Mouse (Mus musculus): Measurements from ENCODE around the gene H2-D1.

The H2-D1 gene

DNA sequence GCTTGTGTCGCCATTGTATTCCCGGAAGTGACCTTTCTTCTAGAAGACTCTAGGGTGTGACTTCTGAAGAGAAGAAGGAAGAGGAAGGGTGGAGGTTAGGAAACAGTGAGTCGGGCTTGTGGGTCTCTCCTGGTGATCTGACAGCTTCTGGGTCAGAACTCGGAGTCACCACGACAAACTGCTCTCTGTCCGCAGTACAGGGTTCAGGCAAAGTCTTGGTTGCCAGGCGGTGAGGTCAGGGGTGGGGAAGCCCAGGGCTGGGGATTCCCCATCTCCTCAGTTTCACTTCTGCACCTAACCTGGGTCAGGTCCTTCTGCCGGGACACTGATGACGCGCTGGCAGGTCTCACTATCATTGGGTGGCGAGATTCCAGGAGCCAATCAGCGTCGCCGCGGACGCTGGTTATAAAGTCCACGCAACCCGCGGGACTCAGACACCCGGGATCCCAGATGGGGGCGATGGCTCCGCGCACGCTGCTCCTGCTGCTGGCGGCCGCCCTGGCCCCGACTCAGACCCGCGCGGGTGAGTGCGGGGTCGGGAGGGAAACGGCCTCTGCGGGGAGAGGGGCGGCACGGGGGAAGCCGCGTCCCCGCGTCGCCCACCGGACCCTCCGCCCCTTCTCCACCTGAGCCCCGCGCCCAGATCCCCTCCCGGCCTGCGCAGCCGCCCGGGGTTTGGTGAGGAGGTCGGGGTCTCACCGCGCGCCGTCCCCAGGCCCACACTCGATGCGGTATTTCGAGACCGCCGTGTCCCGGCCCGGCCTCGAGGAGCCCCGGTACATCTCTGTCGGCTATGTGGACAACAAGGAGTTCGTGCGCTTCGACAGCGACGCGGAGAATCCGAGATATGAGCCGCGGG is at the start of gene H2-D1:
TSS of gene H2-D1 (plus strand) at position 67 of the 859 bp plus-strand sequence.
- peak; percentile 90 for DNase-seq

- no peak for DNase-seq
These were observed 49.5 kb upstream of the H2-D1 start for GRCm38 (mm10) chr17:35213071-35213470.

DNA sequence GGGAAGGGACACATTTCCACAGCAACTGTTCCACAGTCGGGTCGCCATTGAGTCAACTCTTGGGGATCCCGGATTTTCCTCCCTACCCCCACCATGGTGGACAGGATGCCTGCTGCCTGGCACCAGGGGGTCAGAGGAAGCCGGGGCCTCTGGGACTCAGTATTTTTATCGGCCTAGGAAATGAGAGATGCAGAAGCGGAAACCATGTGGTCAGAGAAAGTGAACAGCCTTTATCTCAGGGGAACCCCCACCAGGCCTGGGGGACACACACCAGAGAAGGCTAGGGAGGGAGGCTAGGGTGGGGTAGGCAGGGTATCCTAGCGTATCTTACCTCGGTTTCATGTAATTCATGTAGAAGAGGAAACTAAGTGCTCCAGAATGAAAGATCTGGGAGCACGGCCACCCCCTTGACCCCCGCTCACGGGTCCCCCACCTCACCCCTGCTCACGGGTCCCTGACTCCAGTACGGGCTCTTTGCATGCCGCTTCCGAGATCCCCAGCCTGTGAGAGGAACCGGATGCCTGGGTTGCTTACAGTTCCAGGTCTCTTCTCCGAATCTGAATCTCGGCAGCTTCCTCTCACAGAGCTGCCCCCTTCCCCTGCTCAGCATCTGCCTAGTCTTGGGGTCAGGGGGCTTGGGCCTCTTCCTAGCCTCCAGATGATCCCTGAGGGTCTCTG is 43.9 kb upstream of the H2-D1 start:
- DNase-seq: no peak

DNA sequence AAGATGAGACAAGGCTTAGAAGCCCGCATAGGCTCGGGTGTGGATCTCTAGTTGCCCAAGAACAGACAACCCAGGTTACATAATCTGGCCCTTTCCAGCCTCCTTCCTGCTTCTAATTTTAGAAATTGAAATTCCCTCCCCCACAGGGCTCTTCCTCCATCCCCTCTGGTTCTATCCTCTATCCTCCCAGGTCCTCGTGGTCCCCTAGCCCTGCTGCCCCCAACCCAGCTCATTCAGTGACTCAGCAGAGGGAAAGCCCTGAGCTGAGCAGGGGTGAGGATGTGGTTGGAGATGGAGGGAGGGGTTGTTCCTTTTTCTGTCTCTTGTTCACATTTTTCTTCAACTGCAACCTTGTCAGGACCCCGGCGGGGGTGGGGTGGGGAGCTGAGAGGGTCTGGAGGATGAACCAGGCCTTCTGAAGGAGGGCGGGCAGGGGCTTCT is 42.9 kb upstream of the H2-D1 start:
- DNase-seq: peak; percentile 13

DNA sequence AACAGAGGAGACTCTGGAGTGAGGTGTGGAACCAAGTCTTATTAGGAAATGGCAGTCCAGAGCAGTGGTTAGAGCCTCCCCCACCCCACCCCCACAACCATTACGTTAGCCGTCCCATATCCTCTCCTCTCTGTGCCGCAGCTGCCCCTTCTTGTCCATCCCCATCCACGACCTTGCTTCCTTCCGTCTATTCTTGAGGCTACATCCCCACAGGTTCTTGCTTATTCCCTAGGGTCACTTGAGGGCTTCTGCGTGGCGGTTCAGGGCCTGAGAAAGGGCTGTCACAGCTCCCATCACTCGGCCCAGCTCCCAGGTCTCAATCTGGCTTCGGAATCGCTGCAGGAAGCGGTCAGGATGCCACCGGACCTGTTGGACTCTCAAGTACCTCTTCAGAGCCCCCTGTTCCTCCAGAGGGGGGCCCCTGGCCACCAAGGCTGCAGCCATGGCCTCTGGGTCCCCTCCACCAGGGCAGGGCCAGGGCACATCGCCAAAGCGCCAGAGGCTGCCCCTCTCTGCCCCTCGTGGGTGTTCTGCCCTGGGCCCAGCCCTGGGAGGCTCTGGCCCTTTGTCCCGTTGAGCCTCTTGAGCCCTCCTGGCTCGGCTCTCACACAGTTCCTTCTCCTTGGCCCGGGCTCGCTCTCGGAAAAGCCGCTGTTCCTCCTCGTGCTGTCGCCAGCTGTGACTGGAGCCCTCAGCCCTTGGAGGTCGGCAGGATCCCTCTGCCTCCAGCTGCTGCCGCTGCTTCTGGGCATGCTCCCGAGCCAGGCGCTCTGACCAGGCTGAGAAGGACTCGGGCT is 42.2 kb upstream of the H2-D1 start, which contains the start of gene Gm16181:
TSS of gene Gm16181 (plus strand) at position 679 of the 797 bp plus-strand sequence.
- peak; percentile 12 for DNase-seq

DNA sequence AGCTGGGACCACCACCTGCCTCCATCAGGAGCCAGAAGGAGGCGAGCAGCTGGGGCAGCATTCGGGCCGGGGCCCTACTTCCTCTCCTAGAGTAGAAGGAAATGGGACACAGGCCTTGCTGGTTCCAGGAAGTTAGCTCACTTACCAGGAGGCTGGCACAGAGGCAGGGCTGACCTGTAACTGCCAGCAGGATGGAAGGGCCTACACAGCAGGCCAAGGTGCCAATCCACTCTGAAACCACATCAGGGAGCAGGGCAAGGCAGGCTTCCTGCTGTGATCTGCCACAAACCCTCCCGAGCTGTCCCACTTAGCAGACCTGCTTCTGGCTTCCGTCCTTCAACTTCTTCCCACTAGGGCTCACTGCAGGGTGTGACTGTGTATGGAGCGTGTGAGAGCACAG is 40.2 kb upstream of the H2-D1 start:
- DNase-seq: peak; percentile 14

DNA sequence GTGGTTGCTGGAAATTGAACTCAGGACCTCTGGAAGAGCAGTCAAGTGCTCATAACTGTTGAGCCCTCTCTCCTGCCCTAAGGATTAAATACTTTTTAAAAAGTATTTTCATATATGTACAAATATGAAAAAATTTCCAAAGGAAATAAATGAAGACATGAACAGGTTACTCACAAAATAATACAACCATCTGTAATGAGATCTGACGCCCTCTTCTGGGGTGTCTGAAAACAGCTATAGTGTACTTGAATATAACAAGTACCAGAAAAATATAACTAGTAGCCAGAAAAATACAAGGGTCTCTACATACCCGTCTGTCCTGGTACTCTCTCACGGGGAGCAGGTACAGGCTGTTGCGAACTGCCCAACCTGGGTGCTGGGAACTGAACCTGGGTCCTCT is 37.9 kb upstream of the H2-D1 start:
- no peak for DNase-seq

DNA sequence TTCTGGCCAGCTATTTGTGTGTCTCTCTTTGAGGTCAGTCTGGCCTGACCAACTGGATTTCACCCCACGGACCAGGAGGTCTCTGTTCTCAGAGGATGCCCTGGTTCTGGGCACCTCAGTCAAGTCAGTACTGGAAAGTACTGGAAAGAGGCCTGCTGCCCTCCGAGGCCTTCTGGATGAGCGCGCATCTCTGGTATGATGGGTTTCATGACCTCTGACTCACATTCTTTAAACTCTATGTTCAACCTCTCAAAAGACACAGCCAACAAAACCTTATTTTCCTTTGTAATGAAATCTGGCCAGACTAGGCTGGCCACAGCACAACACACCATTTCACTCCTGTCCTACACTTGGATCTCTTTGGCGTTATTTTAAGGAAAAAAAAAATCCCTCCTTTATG is 37.1 kb upstream of the H2-D1 start:
- no peak for DNase-seq

DNA sequence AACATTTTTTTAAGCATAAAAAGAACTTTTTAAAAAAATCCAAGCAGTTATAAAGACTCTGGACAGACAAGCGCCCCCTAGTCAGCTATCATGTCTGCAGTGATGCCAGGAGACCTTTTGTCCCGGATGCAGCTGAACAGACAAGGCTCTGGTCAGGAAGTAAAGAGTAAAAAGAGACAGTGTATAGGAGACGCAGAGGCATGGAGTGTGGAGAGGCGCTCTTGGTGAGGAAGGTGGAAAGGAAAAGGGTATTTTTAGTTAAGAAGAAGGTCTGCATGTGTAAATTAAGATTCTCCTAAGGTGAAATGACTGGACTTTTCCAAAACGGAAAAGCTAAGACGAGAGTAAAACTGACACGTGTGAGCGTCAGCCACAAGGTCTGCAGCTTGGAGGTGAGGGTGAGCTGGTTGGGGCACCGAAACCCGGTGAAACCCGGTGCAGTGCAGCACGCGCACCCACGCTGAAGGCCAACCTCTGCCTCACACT is 35.9 kb upstream of the H2-D1 start:
- DNase-seq: no peak

DNA sequence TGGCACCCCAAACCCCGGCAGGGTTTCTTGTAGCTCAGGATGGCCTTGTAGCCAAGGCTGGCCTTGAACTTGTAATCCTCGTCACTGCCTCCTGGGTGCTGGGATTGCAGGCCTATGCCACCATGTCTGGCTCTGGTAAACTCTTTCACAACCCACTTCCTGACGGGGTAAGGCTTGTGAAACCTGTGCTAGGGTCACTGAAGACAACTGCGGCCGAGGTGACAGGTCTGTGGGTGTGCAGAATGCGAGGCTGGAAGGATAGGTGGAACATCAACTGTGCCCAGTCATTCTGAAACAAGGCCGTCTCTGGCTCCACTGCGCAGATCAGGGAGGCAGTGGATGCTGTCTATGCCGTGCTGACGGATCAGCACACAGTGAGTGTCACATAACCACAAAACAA is 31.5 kb upstream of the H2-D1 start:
- DNase-seq: peak; percentile 18

- peak; percentile 68 for DNase-seq
These were observed 30.5 kb upstream of the H2-D1 start for GRCm38 (mm10) chr17:35232043-35232442.

DNA sequence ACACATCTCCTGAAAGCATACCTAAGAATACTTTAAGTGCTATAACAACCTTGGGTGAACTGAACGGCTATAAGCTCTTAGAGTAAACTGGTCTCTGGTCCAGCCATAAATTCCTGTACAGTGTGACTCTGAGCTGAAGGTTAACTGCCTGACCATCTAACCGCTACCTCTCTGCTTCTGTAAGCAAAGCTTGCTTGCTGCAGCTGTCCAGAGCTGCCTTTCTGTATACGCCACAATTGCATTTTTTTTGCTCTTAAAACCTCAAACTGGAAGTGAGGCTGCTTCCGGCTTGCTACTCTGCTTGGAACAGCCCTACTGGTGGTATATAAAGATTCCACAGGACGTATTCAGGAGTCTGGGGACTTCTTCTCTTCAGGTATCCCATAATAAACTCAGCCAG is 29.9 kb upstream of the H2-D1 start:
- no peak for DNase-seq

GRCm38 (mm10) chr17:35233114-35233980 is 29.2 kb upstream of the H2-D1 start, which contains the start of gene Atp6v1g2:
Gene Atp6v1g2 (plus strand): TSS chr17:35233660.
- DNase-seq: peak; percentile 43

DNA sequence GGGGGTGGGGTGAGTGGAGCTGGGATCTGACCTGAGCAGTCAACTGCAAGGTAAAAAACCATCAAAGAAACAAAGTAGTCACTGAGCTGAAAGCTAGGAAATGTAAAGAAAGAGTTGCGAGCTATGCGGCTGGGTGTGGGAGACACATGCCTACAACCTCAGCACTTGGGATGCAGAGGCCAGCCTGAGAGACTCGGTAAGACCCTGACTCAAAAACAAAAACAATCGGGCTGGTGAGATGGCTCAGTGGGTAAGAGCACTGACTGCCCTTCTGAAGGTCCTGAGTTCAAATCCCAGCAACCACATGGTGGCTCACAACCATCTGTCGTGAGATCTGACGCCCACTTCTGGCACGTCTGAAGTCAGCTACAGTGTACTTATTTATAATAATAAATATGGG is 28.4 kb upstream of the H2-D1 start:
- DNase-seq: peak; percentile 37

DNA sequence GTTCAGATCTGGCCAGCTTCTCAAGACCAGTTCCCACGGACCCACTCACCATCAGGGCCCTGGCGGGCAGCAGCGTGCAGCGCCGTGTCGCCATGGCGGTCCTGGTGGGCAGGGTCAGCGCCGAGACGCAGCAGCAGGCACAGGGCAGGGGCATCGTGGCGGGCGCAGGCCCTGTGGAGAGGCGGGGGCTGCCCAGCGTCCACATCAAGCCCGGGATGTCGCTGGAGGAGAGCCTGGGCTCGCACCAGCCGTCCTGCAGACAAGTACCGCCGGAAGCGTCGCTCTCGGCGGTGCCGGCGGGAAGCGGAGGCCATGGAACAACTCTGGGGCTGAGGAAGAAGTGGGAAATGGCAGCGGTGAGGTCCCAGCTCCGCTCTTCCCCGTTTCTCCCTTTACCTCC is 27.6 kb upstream of the H2-D1 start:
- peak; percentile 68 for DNase-seq

DNA sequence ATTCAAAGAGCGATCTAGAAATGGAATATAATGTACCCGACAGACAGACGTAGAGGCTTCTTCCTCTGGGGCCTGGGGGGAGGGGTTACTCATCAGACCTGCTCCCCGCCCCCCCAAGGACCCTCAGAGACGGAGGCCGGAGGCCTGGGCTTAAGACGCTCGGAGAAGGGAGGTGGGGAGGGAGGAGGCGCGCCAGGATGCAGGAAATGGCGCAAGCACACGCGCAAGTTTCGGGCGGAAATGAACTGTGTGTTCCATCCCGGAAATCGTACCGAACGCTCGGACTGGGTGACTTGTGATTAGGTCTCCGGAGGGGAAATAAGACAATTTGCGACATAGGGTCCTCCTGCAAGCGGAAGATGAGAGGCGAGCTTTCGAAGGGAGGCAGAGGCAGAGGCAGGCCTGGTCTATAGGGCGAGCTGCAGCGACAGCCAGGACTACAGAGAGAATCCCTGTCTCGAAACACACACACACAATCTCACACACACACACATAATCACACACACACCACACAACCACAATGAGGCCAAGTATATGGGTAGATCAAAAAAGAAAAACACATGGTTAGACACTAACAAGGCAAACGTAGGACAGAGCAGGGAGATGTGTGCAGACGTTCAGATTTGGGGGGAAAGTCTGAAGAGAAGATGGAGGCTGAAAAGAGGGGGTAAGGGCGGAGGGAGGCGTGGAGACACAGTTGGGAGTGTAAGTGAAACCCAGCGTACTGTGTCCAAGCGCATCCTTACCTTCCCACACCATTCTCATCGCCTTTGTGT is 26.7 kb upstream of the H2-D1 start, which contains the start of gene Nfkbil1:
TSS of gene Nfkbil1 (minus strand) at position 179 of the 776 bp plus-strand sequence.
- DNase-seq: peak; percentile 92

- peak; percentile 97 for DNase-seq
These were observed 26.2 kb upstream of the H2-D1 start for GRCm38 (mm10) chr17:35236390-35236746.

DNA sequence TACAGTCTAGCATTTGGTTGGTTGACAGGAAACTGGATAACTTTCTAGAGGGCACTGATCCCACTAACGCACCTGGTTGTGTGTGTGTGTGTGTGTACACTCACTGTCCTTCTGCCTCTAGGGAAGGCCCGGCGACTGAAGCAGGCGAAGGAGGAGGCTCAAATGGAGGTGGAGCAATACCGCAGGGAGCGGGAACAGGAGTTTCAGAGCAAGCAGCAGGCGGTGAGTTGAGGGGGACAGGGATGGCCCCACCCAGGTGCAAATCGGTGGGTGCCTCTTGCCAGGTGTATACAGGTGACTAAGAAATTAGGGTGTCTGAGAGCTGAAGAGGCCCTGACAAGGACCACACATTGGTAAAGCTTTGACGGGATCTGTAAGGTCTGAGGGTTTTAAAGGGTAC is 25.5 kb upstream of the H2-D1 start:
- peak; percentile 71 for DNase-seq

DNA sequence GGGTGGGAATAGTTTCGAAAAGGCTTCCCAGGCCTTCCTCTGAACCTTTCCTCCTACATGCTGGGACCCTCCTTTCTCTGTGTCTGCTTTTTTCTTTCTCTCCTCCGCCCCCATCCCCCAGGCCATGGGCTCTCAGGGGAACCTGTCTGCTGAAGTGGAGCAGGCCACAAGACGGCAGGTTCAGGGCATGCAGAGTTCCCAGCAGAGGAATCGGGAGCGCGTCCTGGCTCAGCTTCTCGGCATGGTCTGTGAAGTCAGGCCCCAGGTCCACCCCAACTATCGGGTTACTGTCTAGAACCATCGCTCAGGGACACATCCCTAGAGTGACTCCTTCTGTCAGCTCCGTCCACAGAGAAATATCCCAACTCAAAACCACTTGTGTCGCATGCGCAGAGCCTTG is 25.0 kb upstream of the H2-D1 start:
- DNase-seq: peak; percentile 64

GRCm38 (mm10) chr17:35239700-35240099 is 22.8 kb upstream of the H2-D1 start:
- peak; percentile 57 for DNase-seq

Measured in cerebellum, adult 11-12 months (tissue).